Mouse (Mus musculus): ENCODE results near the gene Sec23ip. TPM values are rescaled to one million over a fixed set of nuclear protein-coding genes. Genes with fewer than 3 reads are reported as not detected.
A peak's percentile ranks its signal among the peaks of the same experiment; 100 is the strongest.

Sec23ip gene
- polyA plus RNA-seq, 1 experiment from 2014 or later = 39.2 TPM

DNA sequence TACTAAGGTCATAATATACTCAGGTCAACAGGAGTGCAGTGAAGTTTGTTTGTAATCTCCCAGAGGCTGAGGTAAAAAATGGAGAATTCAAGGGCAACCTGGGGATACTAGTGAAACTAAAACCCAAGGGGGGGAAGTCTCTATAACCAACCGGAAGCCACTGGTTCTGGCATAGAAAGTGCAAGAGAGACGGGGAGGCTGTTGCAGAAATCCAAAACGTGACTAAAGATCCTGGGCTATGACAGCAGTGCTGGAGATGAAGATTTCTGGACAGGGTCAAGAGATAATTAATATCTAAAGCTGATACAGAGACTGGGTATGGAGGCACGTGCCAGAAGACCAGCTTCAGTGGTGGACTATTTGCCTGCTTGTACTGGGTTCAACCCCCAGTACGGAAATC lies 6.7 kb upstream of the Sec23ip start:
- Histone ChIP-seq H3K4me1 (ENCODE audit: insufficient read depth, low read length) (peaks cover 13% of the 10 kb centered on the region), H3K9me3 (ENCODE audit: low read length) (0 out of 2 replicates have a peak, but pooled peaks cover 5% of the 10 kb centered on the region), H3K4me2 (replicated peaks; ENCODE audit: low read depth, low read length) (peak overlapping the region; percentile 89), H3K27me3 (ENCODE audit: insufficient read depth, low read length) (no peaks in the 10 kb centered on the region), H3K9ac (replicated peaks; ENCODE audit: low read length) (no peak overlapping the region; the same call in 1 of the 2 replicates), H3K27ac (ENCODE audit: low read length) (no peak overlapping the region), H3K4me3 (ENCODE audit: low read length) (peak overlapping the region; percentile 99), H3K36me3 (ENCODE audit: insufficient read depth, low read length) (peaks cover 10% of the 10 kb centered on the region; the same call in 1 of the 2 replicates)
- 56% methylated on average over 5 of the region's 5 CpGs for WGBS
- no peak for ATAC-seq (ENCODE audit: low FRiP score, low TSS enrichment)

DNA sequence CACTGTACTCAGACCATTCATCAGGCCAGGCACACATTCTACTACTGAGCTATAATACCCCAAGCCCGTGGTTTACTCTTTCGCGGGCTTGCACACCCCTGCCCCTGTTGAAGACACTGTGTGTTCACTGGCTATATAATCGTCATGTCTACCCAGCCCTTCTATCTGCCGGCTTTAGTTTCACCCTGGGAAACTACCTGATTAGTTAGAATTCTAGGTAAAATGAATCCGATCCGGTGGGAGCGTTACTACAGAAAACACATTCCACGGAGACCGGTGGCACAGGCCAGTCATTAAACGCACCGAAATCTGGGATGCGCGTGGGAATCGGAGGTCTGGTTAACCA lies 5.7 kb upstream of the Sec23ip start:
- no peaks in the 10 kb centered on the region for H3K27me3 ChIP-seq (ENCODE audit: insufficient read depth, low read length)
- peak overlapping the region; percentile 89 for H3K4me2 ChIP-seq (replicated peaks; ENCODE audit: low read depth, low read length)
- peak overlapping the region; percentile 99 for H3K4me3 ChIP-seq (ENCODE audit: low read length)
- ATAC-seq (ENCODE audit: low FRiP score, low TSS enrichment) = no peak
- peak overlapping the region; percentile 99 for H3K9ac ChIP-seq (replicated peaks; ENCODE audit: low read length)
- under 1% methylated on average over 15 of the region's 15 CpGs for WGBS
- peaks cover 16% of the 10 kb centered on the region for H3K4me1 ChIP-seq (ENCODE audit: insufficient read depth, low read length)
- no peak overlapping the region for H3K27ac ChIP-seq (ENCODE audit: low read length)
- H3K36me3 ChIP-seq (ENCODE audit: insufficient read depth, low read length) = peaks cover 10% of the 10 kb centered on the region; the same call in 1 of the 2 replicates
- H3K9me3 ChIP-seq (ENCODE audit: low read length) = 0 out of 2 replicates have a peak, but pooled peaks cover 5% of the 10 kb centered on the region

DNA sequence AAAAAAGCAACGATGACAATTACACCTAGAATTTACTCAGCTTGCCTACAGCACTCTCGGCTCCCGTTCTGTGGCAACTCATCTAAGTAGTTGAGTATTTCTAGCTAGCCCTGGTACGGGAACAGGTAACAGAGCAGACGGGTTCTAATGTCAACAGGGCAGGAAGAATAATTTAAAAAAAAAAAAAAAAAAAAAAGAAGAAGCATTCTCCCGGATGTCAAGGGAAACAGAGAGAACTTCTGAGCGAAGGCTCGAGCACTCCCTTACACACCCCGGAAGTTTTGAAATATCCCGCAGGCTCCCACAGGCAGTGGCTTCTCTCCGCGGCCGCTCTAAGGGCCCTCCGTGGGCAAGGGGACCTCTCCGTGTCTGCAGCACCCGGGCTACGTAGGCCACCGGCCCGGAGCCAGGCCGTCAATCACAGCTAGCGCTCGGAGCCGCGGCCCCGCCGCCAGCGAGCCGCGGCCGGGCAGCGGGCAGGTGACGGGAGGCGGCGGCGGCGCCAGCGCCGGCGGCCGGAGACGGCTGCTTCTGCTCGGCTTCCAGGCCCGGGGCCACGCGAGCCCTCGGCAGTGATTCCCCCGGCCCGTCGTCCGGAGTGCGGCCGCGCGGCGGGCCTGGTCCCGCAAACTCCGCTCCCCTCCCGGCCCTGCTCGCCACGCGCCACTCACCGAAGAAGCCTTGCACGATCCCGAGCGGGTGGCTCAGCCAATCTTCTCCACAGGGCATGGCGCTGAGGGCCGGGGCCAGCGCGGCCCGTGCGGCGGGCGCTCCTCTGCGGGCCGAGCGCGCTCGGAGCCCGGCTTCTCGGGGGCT lies 5.1 kb upstream of the Sec23ip start:
- Histone ChIP-seq H3K9ac (replicated peaks; ENCODE audit: low read length) (peak overlapping the region; percentile 99), H3K27ac (ENCODE audit: low read length) (peak overlapping the region; percentile 88), H3K27me3 (ENCODE audit: insufficient read depth, low read length) (no peaks in the 10 kb centered on the region), H3K4me3 (ENCODE audit: low read length) (peak overlapping the region; percentile 99), H3K36me3 (ENCODE audit: insufficient read depth, low read length) (peaks cover 6% of the 10 kb centered on the region; the same call in 1 of the 2 replicates), H3K4me1 (ENCODE audit: insufficient read depth, low read length) (peaks cover 19% of the 10 kb centered on the region), H3K4me2 (replicated peaks; ENCODE audit: low read depth, low read length) (peak overlapping the region; percentile 89), H3K9me3 (ENCODE audit: low read length) (0 out of 2 replicates have a peak, but pooled peaks cover under 1% of the 10 kb centered on the region)
- peak; percentile 50 for ATAC-seq (ENCODE audit: low FRiP score, low TSS enrichment)
- whole genome bisulfite sequencing = under 1% methylated on average over 70 of the region's 80 CpGs

DNA sequence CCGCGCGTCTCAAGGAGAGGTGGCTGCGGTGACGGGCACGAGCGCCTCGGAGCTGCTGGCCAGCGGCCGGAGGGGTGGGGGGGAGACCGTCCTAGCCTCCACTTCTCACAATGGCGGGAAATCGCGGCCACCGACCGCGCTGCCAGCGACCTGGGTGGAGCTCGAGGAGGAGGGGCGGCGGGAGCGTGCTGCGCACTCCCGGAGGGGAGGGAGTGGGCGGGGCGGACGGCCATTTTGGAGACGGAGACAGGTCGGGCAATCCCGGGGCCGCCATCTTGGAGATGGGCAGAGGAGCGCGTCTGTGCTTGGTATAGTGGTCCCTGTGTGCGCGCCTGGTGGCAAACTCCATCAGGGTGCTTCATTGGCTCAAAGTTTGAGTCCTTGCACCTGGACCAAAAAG lies 4.4 kb upstream of the Sec23ip start, which contains the start of gene Mcmbp:
Gene Mcmbp, minus strand, starts transcription at position 162 of the 400 bp plus-strand sequence.
- ATAC-seq (ENCODE audit: low FRiP score, low TSS enrichment) = peak; percentile 88
- Histone ChIP-seq H3K4me1 (ENCODE audit: insufficient read depth, low read length) (peaks cover 19% of the 10 kb centered on the region), H3K4me3 (ENCODE audit: low read length) (peak within 1 kb of the TSS; percentile 99), H3K36me3 (ENCODE audit: insufficient read depth, low read length) (0 out of 2 replicates have a peak, but pooled peaks cover 2% of the 10 kb centered on the region), H3K9me3 (ENCODE audit: low read length) (no peaks in the 10 kb centered on the region), H3K9ac (replicated peaks; ENCODE audit: low read length) (peak within 1 kb of the TSS; percentile 99), H3K27me3 (ENCODE audit: insufficient read depth, low read length) (no peaks in the 10 kb centered on the region), H3K4me2 (replicated peaks; ENCODE audit: low read depth, low read length) (peak within 1 kb of the TSS; percentile 89), H3K27ac (ENCODE audit: low read length) (peak within 1 kb of the TSS; percentile 88)
- under 1% methylated on average over 34 of the region's 35 CpGs for WGBS

DNA sequence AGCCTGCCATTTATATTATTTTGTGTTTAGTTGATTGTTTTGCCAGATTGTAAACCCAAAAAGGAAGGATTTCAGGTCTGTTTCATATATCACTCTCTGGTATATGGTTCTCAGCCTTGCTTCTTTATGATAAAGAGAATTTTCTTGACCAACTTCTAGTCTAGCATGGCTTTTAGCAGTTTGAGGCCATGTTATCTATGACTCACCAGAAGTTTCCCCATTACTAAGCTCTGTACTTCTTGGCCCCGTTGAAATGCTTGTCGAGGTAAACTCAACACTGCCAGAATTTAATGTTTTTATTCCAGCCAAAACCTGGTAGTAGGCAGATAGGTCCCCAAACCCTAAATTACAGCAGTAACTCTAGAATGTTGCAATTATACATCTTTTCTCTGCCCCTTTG lies 845 bp upstream of the Sec23ip start:
- H3K36me3 ChIP-seq (ENCODE audit: insufficient read depth, low read length) = no peaks in the 10 kb centered on the region
- peaks cover 40% of the 10 kb centered on the region for H3K4me1 ChIP-seq (ENCODE audit: insufficient read depth, low read length)
- WGBS = 64% methylated on average over 2 of the region's 2 CpGs
- peak overlapping the region; percentile 83 for H3K4me2 ChIP-seq (replicated peaks; ENCODE audit: low read depth, low read length)
- ATAC-seq (ENCODE audit: low FRiP score, low TSS enrichment) = no peak
- peak overlapping the region; percentile 97 for H3K4me3 ChIP-seq (ENCODE audit: low read length)
- H3K9ac ChIP-seq (replicated peaks; ENCODE audit: low read length) = peak overlapping the region; percentile 52; the same call in 1 of the 2 replicates
- no peaks in the 10 kb centered on the region for H3K9me3 ChIP-seq (ENCODE audit: low read length)
- H3K27ac ChIP-seq (ENCODE audit: low read length) = no peak overlapping the region
- H3K27me3 ChIP-seq (ENCODE audit: insufficient read depth, low read length) = no peaks in the 10 kb centered on the region

DNA sequence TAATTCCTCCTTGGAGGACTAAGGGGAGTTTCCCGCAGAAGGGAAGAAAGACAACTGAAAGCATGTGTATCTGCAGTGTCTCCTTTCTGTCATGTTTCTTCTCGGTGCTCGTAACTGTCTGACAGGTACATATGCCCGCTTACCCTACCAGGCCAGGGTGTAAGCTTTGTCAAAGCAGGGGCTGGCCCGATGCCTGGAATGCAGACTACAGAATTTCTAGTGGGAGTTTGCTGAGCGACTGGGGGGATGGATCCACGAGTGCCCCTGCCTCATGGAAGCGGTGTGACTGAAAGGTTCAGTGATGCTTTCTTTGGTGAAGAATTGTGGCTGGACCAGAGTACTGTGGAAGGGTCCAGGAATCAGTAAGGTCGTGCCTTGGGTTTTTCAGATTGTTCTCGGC lies 1.4 kb downstream of the Sec23ip start:
- Histone ChIP-seq H3K4me1 (ENCODE audit: insufficient read depth, low read length) (peaks cover 42% of the 10 kb centered on the region), H3K27me3 (ENCODE audit: insufficient read depth, low read length) (no peaks in the 10 kb centered on the region), H3K36me3 (ENCODE audit: insufficient read depth, low read length) (peaks cover 12% of the 10 kb centered on the region; the same call in 1 of the 2 replicates), H3K4me3 (ENCODE audit: low read length) (peak overlapping the region; percentile 97), H3K9ac (replicated peaks; ENCODE audit: low read length) (peak overlapping the region; percentile 94; the same call in 1 of the 2 replicates), H3K27ac (ENCODE audit: low read length) (no peak overlapping the region), H3K9me3 (ENCODE audit: low read length) (no peaks in the 10 kb centered on the region), H3K4me2 (replicated peaks; ENCODE audit: low read depth, low read length) (peak overlapping the region; percentile 83)
- ATAC-seq (ENCODE audit: low FRiP score, low TSS enrichment) = no peak
- WGBS = 86% methylated on average over 10 of the region's 10 CpGs

DNA sequence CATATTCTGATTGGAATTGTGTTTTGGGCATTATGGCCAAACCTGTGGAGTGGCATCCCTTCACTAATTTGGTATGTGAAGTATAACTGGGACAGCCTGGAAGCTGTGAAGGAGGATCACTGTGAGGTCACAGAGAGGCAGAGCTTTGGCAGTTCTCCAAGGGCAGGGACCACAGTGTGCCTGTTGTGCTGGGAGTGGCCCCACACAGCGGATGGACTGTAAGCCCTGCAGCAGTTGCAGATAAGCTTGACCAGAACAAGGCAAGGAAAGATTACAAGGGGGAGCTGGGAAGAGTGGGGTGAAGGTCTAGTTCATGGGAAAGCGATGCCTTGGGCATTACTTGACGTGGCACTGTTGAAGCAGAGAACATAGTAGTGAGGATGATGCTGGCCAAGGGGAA lies 4.0 kb downstream of the Sec23ip start:
- H3K4me1 ChIP-seq (ENCODE audit: insufficient read depth, low read length) = peaks cover 42% of the 10 kb centered on the region
- 54% methylated on average over 3 of the region's 3 CpGs for WGBS
- H3K4me2 ChIP-seq (replicated peaks; ENCODE audit: low read depth, low read length) = no peak overlapping the region
- peak; percentile 43; the same call in 1 of the 2 replicates for ATAC-seq (ENCODE audit: low FRiP score, low TSS enrichment)
- H3K4me3 ChIP-seq (ENCODE audit: low read length) = no peak overlapping the region
- no peaks in the 10 kb centered on the region for H3K27me3 ChIP-seq (ENCODE audit: insufficient read depth, low read length)
- no peaks in the 10 kb centered on the region for H3K9me3 ChIP-seq (ENCODE audit: low read length)
- H3K36me3 ChIP-seq (ENCODE audit: insufficient read depth, low read length) = peaks cover 24% of the 10 kb centered on the region; the same call in 1 of the 2 replicates
- no peak overlapping the region for H3K9ac ChIP-seq (replicated peaks; ENCODE audit: low read length)
- H3K27ac ChIP-seq (ENCODE audit: low read length) = no peak overlapping the region

DNA sequence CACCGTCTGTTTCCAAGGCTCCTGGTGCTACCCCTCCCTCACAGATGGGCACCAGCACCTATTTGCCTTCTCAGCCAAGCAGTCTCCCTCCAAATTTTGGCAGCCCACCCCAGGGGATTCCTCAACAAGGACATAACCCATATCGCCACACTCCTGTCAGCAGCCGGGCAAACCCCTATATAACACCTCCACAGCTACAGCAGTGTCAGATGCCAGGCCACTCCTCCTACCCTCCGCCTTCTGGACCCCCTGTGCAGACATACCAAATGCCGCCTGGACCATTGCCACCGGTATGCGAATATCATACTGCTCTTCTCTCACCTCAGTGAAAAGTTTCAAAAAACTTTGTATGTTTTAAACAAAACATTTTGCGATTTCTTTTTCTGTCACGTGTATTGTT lies 5.6 kb downstream of the Sec23ip start:
- WGBS = 86% methylated on average over 9 of the region's 9 CpGs
- ATAC-seq (ENCODE audit: low FRiP score, low TSS enrichment) = no peak
- H3K4me3 ChIP-seq (ENCODE audit: low read length) = no peak overlapping the region
- no peaks in the 10 kb centered on the region for H3K27me3 ChIP-seq (ENCODE audit: insufficient read depth, low read length)
- H3K4me1 ChIP-seq (ENCODE audit: insufficient read depth, low read length) = peaks cover 36% of the 10 kb centered on the region
- H3K36me3 ChIP-seq (ENCODE audit: insufficient read depth, low read length) = peaks cover 39% of the 10 kb centered on the region
- no peaks in the 10 kb centered on the region for H3K9me3 ChIP-seq (ENCODE audit: low read length)
- no peak overlapping the region for H3K4me2 ChIP-seq (replicated peaks; ENCODE audit: low read depth, low read length)
- H3K27ac ChIP-seq (ENCODE audit: low read length) = no peak overlapping the region
- H3K9ac ChIP-seq (replicated peaks; ENCODE audit: low read length) = no peak overlapping the region

DNA sequence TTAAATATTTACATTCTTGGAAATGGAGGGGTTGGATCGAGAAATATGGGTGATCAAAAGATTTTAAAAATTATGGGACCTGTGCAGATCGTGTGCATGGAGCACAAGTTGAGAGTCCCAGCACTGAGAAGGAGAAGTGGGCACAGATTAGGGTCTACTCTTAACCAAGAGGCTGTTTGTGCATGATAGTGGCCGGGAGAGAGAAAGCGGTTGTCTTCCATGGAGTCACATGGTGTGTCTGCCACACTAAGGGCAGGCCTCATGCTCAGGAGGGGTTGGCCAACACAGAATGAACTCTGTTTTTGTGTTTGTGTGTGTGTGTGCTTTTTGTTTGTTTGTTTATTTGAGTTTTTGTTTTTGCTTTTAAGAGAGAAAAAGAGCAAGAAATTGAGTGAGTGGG lies 7.3 kb downstream of the Sec23ip start:
- H3K36me3 ChIP-seq (ENCODE audit: insufficient read depth, low read length) = peaks cover 54% of the 10 kb centered on the region
- no peaks in the 10 kb centered on the region for H3K9me3 ChIP-seq (ENCODE audit: low read length)
- no peak overlapping the region for H3K27ac ChIP-seq (ENCODE audit: low read length)
- H3K4me2 ChIP-seq (replicated peaks; ENCODE audit: low read depth, low read length) = no peak overlapping the region
- no peaks in the 10 kb centered on the region for H3K27me3 ChIP-seq (ENCODE audit: insufficient read depth, low read length)
- H3K9ac ChIP-seq (replicated peaks; ENCODE audit: low read length) = no peak overlapping the region
- WGBS = 92% methylated on average over 4 of the region's 4 CpGs
- no peak overlapping the region for H3K4me3 ChIP-seq (ENCODE audit: low read length)
- peaks cover 22% of the 10 kb centered on the region for H3K4me1 ChIP-seq (ENCODE audit: insufficient read depth, low read length)
- ATAC-seq (ENCODE audit: low FRiP score, low TSS enrichment) = no peak

DNA sequence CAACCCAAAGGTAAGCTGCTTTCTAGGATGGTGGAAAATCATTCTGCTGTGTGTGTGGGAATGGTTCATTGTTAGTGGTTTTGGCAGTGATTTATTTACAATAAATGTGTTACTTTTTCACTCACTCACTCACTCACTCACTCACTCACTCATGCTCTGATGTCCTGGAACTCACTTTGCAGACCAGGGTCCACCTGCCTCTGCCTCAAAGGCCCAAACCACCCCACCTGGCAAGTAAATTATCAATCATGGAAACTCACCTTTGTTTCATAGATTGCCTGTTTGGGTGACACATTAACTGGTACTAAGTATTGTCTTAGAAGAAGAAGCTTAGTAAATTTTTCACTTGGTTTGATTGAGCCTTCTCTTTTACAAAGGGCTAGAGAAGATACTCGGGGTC lies 10.7 kb downstream of the Sec23ip start:
- H3K27me3 ChIP-seq (ENCODE audit: insufficient read depth, low read length) = no peaks in the 10 kb centered on the region
- 79% methylated on average over 1 of the region's 1 CpGs for WGBS
- no peak overlapping the region for H3K4me2 ChIP-seq (replicated peaks; ENCODE audit: low read depth, low read length)
- peaks cover 76% of the 10 kb centered on the region for H3K36me3 ChIP-seq (ENCODE audit: insufficient read depth, low read length)
- H3K4me1 ChIP-seq (ENCODE audit: insufficient read depth, low read length) = no peaks in the 10 kb centered on the region
- ATAC-seq (ENCODE audit: low FRiP score, low TSS enrichment) = peak; percentile 78
- H3K4me3 ChIP-seq (ENCODE audit: low read length) = no peak overlapping the region
- H3K9me3 ChIP-seq (ENCODE audit: low read length) = no peaks in the 10 kb centered on the region
- peak overlapping the region; percentile 72; the same call in 1 of the 2 replicates for H3K27ac ChIP-seq (ENCODE audit: low read length)
- no peak overlapping the region for H3K9ac ChIP-seq (replicated peaks; ENCODE audit: low read length)
